Mouse (Mus musculus): ENCODE measurements around the gene Gramd1b.

GRCm38 (mm10) chr9:40439973-40440687 lies 91.1 kb downstream of the Gramd1b start:
- no peak for TF ChIP-seq CTCF (IDR thresholded peaks at IDR 0.05; ENCODE audit: low read depth)
- TF ChIP-seq EP300 (IDR thresholded peaks at IDR 0.05; ENCODE audit: low read depth) = no peak

Data from heart, postnatal 0 days (tissue).